Mouse (Mus musculus): ENCODE results near the gene G6pc3. TPM values are rescaled to one million over a fixed set of nuclear protein-coding genes. Genes with fewer than 3 reads are reported as not detected.

The G6pc3 gene
- polyA plus RNA-seq, 1 experiment: 97.1 TPM

DNA sequence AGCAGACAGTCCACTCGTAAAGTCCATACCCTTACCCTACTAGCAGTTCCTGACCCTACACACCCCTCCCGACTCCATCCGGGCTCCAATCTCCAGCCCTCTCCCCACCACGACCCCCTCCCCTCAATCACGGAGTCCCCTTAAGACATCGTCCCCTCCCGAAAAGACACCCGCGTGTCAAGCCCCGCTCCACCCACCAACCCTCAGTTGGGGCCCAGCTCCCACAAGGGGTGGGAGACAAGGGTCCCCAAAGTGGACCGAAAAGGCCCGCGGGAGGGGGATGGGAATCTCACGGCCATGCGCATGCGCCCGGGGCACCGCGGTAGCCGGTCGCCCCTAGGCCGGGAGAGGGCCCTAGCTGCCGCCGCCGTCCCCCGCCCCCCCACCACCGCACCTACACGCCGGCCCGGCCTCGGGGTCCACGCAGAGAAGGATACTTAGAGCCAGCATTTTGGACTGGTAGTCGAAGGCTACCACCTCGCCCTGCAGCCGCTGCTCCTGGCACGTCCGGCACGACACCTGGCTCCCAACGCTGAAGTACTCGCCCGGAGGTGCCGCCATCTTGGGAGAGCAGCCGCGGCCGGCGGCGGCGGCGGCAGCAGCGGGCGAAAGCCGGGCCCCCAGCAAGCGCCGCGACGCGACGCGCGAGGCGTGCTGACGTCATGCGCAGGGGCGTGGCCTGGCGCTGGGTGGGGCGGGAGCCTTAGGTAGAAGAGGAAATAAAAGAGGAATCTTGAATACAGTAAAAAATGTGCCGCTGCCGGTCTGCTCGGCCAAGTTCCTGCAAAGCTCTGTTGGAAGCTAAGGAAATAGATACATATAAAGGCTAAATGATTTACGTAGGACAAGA is 4.5 kb upstream of the G6pc3 start, which contains the start of gene Lsm12:
Gene Lsm12, minus strand, starts transcription at position 651 of the 850 bp plus-strand sequence.
- Histone ChIP-seq H3K27ac (ENCODE audit: insufficient read depth, low read length) (peak within 1 kb of the TSS; percentile 98), H3K4me3 (ENCODE audit: insufficient read depth, low read length) (peak within 1 kb of the TSS; percentile 91), H3K4me1 (ENCODE audit: control insufficient read depth, insufficient read depth, low read length) (no peaks in the 10 kb centered on the region; the same call in 1 of the 2 replicates)
- TF ChIP-seq CTCF (IDR thresholded peaks at IDR 0.05; ENCODE audit: extremely low read depth, insufficient read depth, low read length) (no peak), POLR2A (IDR thresholded peaks at IDR 0.05; ENCODE audit: extremely low read depth, insufficient read depth, low read length) (peak; percentile 79)

DNA sequence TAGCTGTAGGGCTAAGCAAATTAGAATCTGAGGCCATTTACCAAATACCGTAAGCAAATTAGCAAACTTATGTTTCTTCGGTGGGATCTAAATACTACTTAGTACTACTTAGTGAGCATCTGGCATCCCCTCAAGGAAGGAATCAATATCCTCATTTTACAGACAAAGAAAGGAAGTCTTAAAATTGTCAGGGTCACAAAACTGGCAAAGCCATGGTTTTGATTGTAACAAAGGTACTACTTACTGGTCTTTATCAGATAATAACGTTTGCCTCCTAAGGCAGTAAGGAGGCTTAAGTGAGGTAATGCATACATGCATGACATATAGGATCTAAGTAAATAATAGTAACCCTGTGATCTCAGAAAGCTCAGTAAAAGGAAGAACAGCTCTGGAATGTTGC is 3.7 kb upstream of the G6pc3 start:
- Histone ChIP-seq H3K4me3 (ENCODE audit: insufficient read depth, low read length) (peak overlapping the region; percentile 91; the same call in 1 of the 2 replicates), H3K27ac (ENCODE audit: insufficient read depth, low read length) (no peak overlapping the region), H3K4me1 (ENCODE audit: control insufficient read depth, insufficient read depth, low read length) (peaks cover 1% of the 10 kb centered on the region; the same call in 1 of the 2 replicates)
- TF ChIP-seq POLR2A (IDR thresholded peaks at IDR 0.05; ENCODE audit: extremely low read depth, insufficient read depth, low read length) (no peak), CTCF (IDR thresholded peaks at IDR 0.05; ENCODE audit: extremely low read depth, insufficient read depth, low read length) (no peak)

DNA sequence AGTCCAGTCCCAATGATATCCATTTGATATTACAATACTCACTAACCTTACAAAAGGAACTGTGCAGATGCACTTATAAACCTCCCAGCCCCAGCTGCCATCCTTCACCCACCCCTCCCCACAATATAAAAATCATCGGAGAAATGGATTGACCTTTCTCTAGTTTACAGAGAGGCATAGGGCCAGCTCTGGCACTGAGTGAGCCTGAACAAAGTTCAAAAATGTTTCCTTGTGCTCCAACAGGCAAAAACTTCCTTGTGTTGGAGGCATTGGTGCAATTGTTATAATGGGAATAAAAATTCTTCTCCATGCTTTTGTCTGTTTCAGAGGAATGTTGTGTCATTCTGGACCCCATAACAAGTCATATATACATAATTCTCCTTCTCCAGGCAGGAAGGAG is 3.2 kb upstream of the G6pc3 start:
- Histone ChIP-seq H3K27ac (ENCODE audit: insufficient read depth, low read length) (no peak overlapping the region), H3K4me1 (ENCODE audit: control insufficient read depth, insufficient read depth, low read length) (peaks cover 3% of the 10 kb centered on the region; the same call in 1 of the 2 replicates), H3K4me3 (ENCODE audit: insufficient read depth, low read length) (no peak overlapping the region)
- TF ChIP-seq POLR2A (IDR thresholded peaks at IDR 0.05; ENCODE audit: extremely low read depth, insufficient read depth, low read length) (no peak), CTCF (IDR thresholded peaks at IDR 0.05; ENCODE audit: extremely low read depth, insufficient read depth, low read length) (no peak)

DNA sequence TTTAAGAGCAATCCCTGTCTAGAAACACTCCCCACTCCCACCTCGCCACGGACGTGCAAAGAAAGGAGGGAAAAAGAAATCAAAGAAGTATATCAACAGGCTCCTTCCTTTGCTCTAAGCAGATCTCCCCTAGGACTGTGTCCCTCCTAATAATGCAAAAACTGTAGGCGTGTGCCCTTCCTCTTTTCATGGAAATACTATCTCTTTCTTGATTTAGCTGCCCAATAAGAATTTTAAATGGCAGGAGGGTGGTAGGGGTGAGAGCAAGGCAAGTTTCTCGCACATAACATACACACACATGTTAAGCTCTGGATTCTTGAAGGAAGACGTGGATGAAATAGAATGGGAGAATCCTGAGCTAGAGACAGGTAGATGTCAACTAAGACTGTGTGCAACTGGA is 440 bp upstream of the G6pc3 start:
- Histone ChIP-seq H3K27ac (ENCODE audit: insufficient read depth, low read length) (no peak overlapping the region), H3K4me1 (ENCODE audit: control insufficient read depth, insufficient read depth, low read length) (peaks cover 3% of the 10 kb centered on the region; the same call in 1 of the 2 replicates), H3K4me3 (ENCODE audit: insufficient read depth, low read length) (peak overlapping the region; percentile 56)
- TF ChIP-seq CTCF (IDR thresholded peaks at IDR 0.05; ENCODE audit: extremely low read depth, insufficient read depth, low read length): no peak
- no peak for TF ChIP-seq POLR2A (IDR thresholded peaks at IDR 0.05; ENCODE audit: extremely low read depth, insufficient read depth, low read length)

DNA sequence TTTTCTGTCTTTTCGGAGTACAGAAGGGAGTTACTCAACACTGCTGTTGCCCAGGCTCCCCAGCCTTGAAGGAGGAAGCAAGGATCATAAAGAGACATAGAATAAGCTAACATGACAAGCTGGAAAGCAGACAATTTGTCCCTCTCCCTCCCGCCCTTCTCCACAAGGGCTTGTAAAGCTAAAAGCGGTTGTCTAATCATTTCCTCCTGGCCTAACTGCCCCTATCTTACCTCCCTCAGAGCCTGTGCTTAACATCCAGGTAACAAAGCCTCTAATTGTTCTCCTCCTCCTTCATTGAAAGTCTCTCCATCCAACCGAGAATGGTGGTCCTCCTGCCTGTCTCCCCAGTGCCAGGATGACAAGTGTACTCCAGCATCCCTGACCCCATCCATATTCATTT is 1.4 kb downstream of the G6pc3 start:
- Histone ChIP-seq H3K4me3 (ENCODE audit: insufficient read depth, low read length) (no peak overlapping the region), H3K27ac (ENCODE audit: insufficient read depth, low read length) (no peak overlapping the region), H3K4me1 (ENCODE audit: control insufficient read depth, insufficient read depth, low read length) (peaks cover 3% of the 10 kb centered on the region; the same call in 1 of the 2 replicates)
- TF ChIP-seq CTCF (IDR thresholded peaks at IDR 0.05; ENCODE audit: extremely low read depth, insufficient read depth, low read length) (no peak), POLR2A (IDR thresholded peaks at IDR 0.05; ENCODE audit: extremely low read depth, insufficient read depth, low read length) (no peak)

DNA sequence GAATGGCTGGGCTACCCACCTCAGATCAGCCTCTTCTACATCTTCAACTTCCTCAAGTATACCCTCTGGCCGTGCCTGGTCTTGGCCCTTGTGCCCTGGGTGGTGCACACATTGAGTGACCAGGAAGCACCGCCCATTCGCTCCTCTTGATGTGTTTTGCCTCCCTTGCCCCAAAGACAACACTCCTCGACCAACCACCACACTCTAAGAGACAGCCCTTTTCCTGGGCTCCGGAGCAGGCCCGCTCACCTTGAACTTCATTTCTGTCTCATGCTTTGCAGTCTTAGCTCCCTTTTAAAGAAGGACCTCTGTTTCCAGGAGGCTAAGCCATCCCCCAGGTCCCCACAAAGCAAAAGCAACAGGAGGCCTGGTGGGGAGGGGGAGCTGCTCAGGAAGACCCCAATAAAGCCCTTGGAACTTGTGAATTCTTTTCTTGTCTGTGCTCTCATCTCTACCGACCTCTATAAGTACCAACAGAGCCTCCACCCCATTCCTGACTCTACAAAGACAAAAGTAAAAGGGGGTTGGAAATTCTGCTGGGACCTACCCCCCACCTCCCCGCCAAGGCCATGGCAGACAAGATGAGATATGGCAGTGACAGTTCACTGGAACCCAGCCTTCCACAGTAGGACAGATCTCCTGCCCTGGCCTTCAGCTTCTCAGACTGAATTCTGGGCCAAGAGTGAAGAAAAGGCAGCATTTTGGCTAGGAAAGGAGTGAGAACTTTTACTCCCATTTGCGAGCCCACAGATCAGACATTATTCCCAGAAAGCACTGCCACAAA is 4.4 kb downstream of the G6pc3 start:
- Histone ChIP-seq H3K4me1 (ENCODE audit: control insufficient read depth, insufficient read depth, low read length) (peaks cover 3% of the 10 kb centered on the region; the same call in 1 of the 2 replicates), H3K4me3 (ENCODE audit: insufficient read depth, low read length) (no peak overlapping the region), H3K27ac (ENCODE audit: insufficient read depth, low read length) (no peak overlapping the region)
- no peak for TF ChIP-seq CTCF (IDR thresholded peaks at IDR 0.05; ENCODE audit: extremely low read depth, insufficient read depth, low read length)

DNA sequence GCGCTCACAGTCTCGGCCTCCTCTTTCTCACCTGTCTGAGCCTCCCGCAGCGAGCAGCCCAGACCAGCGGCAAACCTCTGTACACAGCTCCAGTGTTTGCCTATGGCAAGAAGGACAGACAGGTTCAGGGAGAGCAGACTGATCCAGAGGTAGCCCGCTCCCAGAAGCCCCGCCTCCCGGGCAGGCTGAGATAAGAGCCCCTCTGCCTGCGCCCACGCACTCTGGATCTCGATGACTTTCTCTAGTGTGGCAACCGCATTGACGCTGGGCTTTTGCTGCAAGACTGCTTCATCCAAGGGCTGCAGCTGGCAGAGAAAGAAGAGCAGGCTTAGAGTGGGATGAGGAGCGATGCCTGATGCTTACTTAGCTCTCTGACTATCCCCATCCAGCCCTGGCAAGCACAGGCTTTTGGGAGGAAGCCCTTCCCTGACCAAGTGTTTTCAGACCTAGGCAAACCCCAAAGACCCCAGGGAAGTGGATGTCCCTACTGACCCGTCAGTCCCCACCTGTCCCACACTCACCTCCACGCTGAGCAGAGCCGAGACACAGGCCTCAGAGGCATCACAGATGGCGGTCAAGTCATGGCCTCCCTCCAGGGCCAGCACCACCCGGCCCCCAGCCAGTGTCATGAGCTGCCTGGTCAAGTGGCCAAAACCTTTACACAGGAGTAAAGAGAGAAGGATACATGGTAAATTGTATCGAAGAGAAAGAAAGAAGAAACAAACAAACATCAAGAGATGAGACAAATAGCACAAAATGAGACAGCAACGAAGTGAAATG is 6.8 kb downstream of the G6pc3 start:
- no peak for TF ChIP-seq CTCF (IDR thresholded peaks at IDR 0.05; ENCODE audit: extremely low read depth, insufficient read depth, low read length)
- TF ChIP-seq POLR2A (IDR thresholded peaks at IDR 0.05; ENCODE audit: extremely low read depth, insufficient read depth, low read length): no peak
- H3K4me1 ChIP-seq (ENCODE audit: control insufficient read depth, insufficient read depth, low read length): no peaks in the 10 kb centered on the region
- H3K4me3 ChIP-seq (ENCODE audit: insufficient read depth, low read length): no peak overlapping the region
- no peak overlapping the region for H3K27ac ChIP-seq (ENCODE audit: insufficient read depth, low read length)

DNA sequence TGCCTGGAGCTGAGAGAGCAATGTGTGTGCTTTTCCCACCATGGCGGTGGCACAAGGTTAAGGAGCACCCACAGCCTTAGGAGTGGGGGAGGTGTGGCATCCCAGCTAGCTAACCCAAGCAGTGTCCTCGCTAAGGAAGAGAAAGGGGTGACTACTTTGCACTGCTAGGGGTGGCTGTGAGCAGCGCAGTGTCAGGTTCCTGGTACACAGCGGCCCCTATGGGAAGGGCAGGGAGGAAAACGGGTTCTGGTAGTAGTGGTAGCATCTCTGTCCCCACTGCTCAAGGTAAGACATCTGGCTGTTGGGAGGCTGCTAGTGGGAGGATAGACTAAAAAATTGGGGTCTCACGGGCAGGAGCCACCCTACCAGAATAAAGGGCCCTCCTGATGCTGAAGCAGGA is 8.8 kb downstream of the G6pc3 start:
- H3K4me1 ChIP-seq (ENCODE audit: control insufficient read depth, insufficient read depth, low read length): 0 out of 2 replicates have a peak, but pooled peaks cover 1% of the 10 kb centered on the region
- no peak overlapping the region for H3K27ac ChIP-seq (ENCODE audit: insufficient read depth, low read length)
- TF ChIP-seq CTCF (IDR thresholded peaks at IDR 0.05; ENCODE audit: extremely low read depth, insufficient read depth, low read length): no peak
- TF ChIP-seq POLR2A (IDR thresholded peaks at IDR 0.05; ENCODE audit: extremely low read depth, insufficient read depth, low read length): no peak
- H3K4me3 ChIP-seq (ENCODE audit: insufficient read depth, low read length): no peak overlapping the region

DNA sequence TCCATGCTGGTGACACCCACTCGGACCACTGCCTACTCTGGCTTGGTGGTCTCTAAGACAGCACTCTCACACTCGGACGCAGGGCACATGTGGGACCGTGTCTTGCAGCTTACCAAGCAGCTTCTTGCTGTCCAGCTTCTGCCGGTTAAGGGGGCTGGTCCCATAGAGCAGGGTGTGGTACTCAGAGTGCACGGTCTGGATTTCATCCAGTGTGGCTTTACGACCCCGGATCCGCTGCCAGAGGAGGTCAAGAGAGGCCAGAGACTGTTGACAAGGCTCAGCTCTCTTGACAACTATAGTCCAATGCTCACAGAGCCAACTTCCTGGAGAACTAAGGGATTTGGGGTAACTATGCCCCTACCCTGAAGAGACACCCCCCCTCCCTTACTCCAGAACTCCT is 10.4 kb downstream of the G6pc3 start:
- Histone ChIP-seq H3K4me1 (ENCODE audit: control insufficient read depth, insufficient read depth, low read length) (0 out of 2 replicates have a peak, but pooled peaks cover 1% of the 10 kb centered on the region), H3K27ac (ENCODE audit: insufficient read depth, low read length) (no peak overlapping the region), H3K4me3 (ENCODE audit: insufficient read depth, low read length) (no peak overlapping the region)
- TF ChIP-seq CTCF (IDR thresholded peaks at IDR 0.05; ENCODE audit: extremely low read depth, insufficient read depth, low read length) (no peak), POLR2A (IDR thresholded peaks at IDR 0.05; ENCODE audit: extremely low read depth, insufficient read depth, low read length) (no peak)
